ENCODE assay signal across 30 mouse cellular contexts in the genomic region with DNA sequence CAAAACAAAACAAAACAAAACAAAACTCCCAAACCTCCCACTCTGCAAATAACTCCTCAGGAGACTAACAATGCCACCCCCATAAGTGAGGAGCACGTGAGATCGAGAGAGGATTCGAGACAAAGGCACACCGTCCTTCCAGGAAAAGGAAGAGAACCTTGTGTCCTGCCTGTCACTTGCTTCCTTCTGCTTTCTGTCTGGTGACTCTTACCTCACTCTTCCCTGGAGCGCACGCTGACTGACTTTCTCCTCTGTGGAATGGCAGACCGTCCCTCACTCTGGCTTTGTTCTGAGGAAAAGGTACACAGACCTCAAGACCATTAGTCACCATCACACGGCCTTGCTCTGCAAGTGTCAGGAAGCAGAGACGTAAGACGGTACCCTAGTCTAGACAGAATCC. TPM values are rescaled to one million over a fixed set of nuclear protein-coding genes. Genes with fewer than 3 reads are reported as not detected.
A peak's percentile ranks its signal among the peaks of the same experiment; 100 is the strongest.
DNase-seq lines count a peak whose midpoint lies in the region; ATAC-seq lines count a peak whose summit lies in the region.
"Had no signal": no experiment of that assay in that cellular context is flagged by ENCODE, and none has a peak within 500 bp of the region (broad histone marks: within the 10 kb centered on the region; RNA-seq: fewer than 3 reads in every experiment).

No protein-coding gene starts in this region.

- H3K4me3 ChIP-seq in megakaryocyte, embryonic 14.5 days (replicated peaks): peak overlapping the region; percentile 50
- no peak overlapping the region for H3K4me3 ChIP-seq in liver, embryonic 12.5 days
- H3K4me3 ChIP-seq: embryonic facial prominence, embryonic 12.5 days; embryonic facial prominence, embryonic 15.5 days; forebrain, embryonic 12.5 days; forebrain, embryonic 15.5 days; gastrocnemius, adult 2 months; heart, embryonic 15.5 days; hindbrain, embryonic 15.5 days had no signal

- H3K9me3 ChIP-seq in megakaryocyte, embryonic 14.5 days: no peaks in the 10 kb centered on the region
- H3K9me3 ChIP-seq in liver, embryonic 12.5 days (replicated peaks): no peaks in the 10 kb centered on the region
- H3K9me3 ChIP-seq: embryonic facial prominence, embryonic 12.5 days; embryonic facial prominence, embryonic 15.5 days; forebrain, embryonic 12.5 days; forebrain, embryonic 15.5 days; heart, embryonic 15.5 days; hindbrain, embryonic 15.5 days had no signal

- ATAC-seq in common myeloid progenitor, adult 5-6 weeks (replicated peaks; ENCODE audit: low read depth, poor library complexity, severe bottlenecking): peak; percentile 39; the same call in 1 of the 2 replicates
- ATAC-seq in liver, embryonic 12.5 days: no peak
- ATAC-seq: CD4-positive, CD25-positive, alpha-beta regulatory T cell, adult 4 months; forebrain, embryonic 15.5 days; intestine, postnatal 0 days had no signal

- H3K4me1 ChIP-seq in megakaryocyte, embryonic 14.5 days: peaks cover 8% of the 10 kb centered on the region
- H3K4me1 ChIP-seq in liver, embryonic 12.5 days: no peaks in the 10 kb centered on the region
- H3K4me1 ChIP-seq: forebrain, embryonic 15.5 days had no signal

- no peak overlapping the region for H3K4me2 ChIP-seq in liver, embryonic 12.5 days
- H3K4me2 ChIP-seq: embryonic facial prominence, embryonic 12.5 days; embryonic facial prominence, embryonic 15.5 days; forebrain, embryonic 12.5 days; forebrain, embryonic 15.5 days; heart, embryonic 11.5 days; heart, embryonic 15.5 days; hindbrain, embryonic 15.5 days had no signal

- H3K27me3 ChIP-seq in megakaryocyte, embryonic 14.5 days (replicated peaks): peaks cover 68% of the 10 kb centered on the region
- peaks cover 36% of the 10 kb centered on the region for H3K27me3 ChIP-seq in liver, embryonic 12.5 days (replicated peaks)
- H3K27me3 ChIP-seq: embryonic facial prominence, embryonic 12.5 days; embryonic facial prominence, embryonic 15.5 days; forebrain, embryonic 15.5 days; heart, embryonic 15.5 days; hindbrain, embryonic 15.5 days had no signal

- peak; percentile 31 for DNase-seq in cerebellum, adult 9-11 months
- no peak for DNase-seq in cerebellum, adult 11 months
- DNase-seq in 416B (ENCODE audit: low read depth): peak; percentile 18
- no peak for DNase-seq in lung, postnatal 36 days
- DNase-seq: adrenal gland, adult 2 months; adrenal gland, postnatal 14 days; cerebellum, adult 8-10 months; gastrocnemius, adult 2 months; gastrocnemius, postnatal 14 days; heart, postnatal 14 days; heart, postnatal 4 days; kidney, adult 2 months had no signal

- H3K36me3 ChIP-seq in megakaryocyte, embryonic 14.5 days (replicated peaks; ENCODE audit: low read length): no peaks in the 10 kb centered on the region
- no peaks in the 10 kb centered on the region for H3K36me3 ChIP-seq in liver, embryonic 12.5 days
- H3K36me3 ChIP-seq: embryonic facial prominence, embryonic 12.5 days; embryonic facial prominence, embryonic 15.5 days; forebrain, embryonic 12.5 days; forebrain, embryonic 15.5 days; heart, embryonic 15.5 days had no signal

- WGBS in liver, embryonic 12.5 days (ENCODE audit: insufficient replicate concordance): 27% methylated on average over 10 of the region's 10 CpGs

- no peak overlapping the region for H3K9ac ChIP-seq in liver, embryonic 12.5 days
- H3K9ac ChIP-seq: embryonic facial prominence, embryonic 12.5 days; embryonic facial prominence, embryonic 15.5 days; forebrain, embryonic 12.5 days; forebrain, embryonic 15.5 days; heart, embryonic 15.5 days; hindbrain, embryonic 15.5 days had no signal

- no peak overlapping the region for H3K27ac ChIP-seq in liver, embryonic 12.5 days
- H3K27ac ChIP-seq: embryonic facial prominence, embryonic 12.5 days; embryonic facial prominence, embryonic 15.5 days; forebrain, embryonic 12.5 days; forebrain, embryonic 15.5 days; gastrocnemius, adult 2 months; heart, embryonic 15.5 days; hindbrain, embryonic 15.5 days had no signal

RNA-seq across cellular contexts. Expression of a gene that starts 9.2 kb away (rescaled TPM):
- not detected in 2 replicates for total RNA-seq in common myeloid progenitor, adult 5-6 weeks (2017)
- polyA plus RNA-seq in megakaryocyte, embryonic 14.5 days (2012; ENCODE audit: insufficient read depth, low replicate concordance): not detected in 2 replicates
- polyA plus RNA-seq in liver, embryonic 12.5 days (2016; fragmentation: Nextera tagmentation; extraction: Ambion mirVana): 0.31 and 0.85 TPM in 2 replicates
- polyA plus RNA-seq: CD4-positive, CD25-positive, alpha-beta regulatory T cell, adult 4 months had no signal

RNA-seq across cellular contexts. Expression of a gene that starts 18.2 kb away (rescaled TPM):
- not detected in 2 replicates for total RNA-seq in common myeloid progenitor, adult 5-6 weeks (2017)
- polyA plus RNA-seq in megakaryocyte, embryonic 14.5 days (2012; ENCODE audit: insufficient read depth, low replicate concordance): not detected in 2 replicates
- not detected in 2 replicates for polyA plus RNA-seq in liver, embryonic 12.5 days (2016; fragmentation: Nextera tagmentation; extraction: Ambion mirVana)
- total RNA-seq: adrenal gland, adult 2 months; adrenal gland, postnatal 14 days; adrenal gland, postnatal 4 days; gastrocnemius, adult 2 months; gastrocnemius, postnatal 14 days; gastrocnemius, postnatal 4 days; heart, adult 8-10 months; heart, postnatal 14 days; heart, postnatal 4 days; MEL had no signal
- polyA plus RNA-seq: adrenal gland, adult 2 months; C2C12; CD4-positive, CD25-positive, alpha-beta regulatory T cell, adult 4 months; forebrain, embryonic 15.5 days; hindbrain, embryonic 11.5 days; hindbrain, embryonic 15.5 days had no signal

RNA-seq across cellular contexts. Expression of a gene that starts 48.2 kb away (rescaled TPM):
- 4.9 and 8.7 TPM in 2 replicates for total RNA-seq in common myeloid progenitor, adult 5-6 weeks (2017)
- 13.4 and 35.3 TPM in 2 replicates for polyA plus RNA-seq in megakaryocyte, embryonic 14.5 days (2012; ENCODE audit: insufficient read depth, low replicate concordance)
- polyA plus RNA-seq in liver, embryonic 12.5 days (2016; fragmentation: Nextera tagmentation; extraction: Ambion mirVana): 30.7 and 31.3 TPM in 2 replicates

RNA-seq across cellular contexts. Expression of a gene that starts 48.2 kb away (rescaled TPM):
- total RNA-seq in common myeloid progenitor, adult 5-6 weeks (2017): 42.0 and 45.8 TPM in 2 replicates
- 5.6 TPM in 1 of 2 replicates, not detected in the other for polyA plus RNA-seq in megakaryocyte, embryonic 14.5 days (2012; ENCODE audit: insufficient read depth, low replicate concordance)
- polyA plus RNA-seq in liver, embryonic 12.5 days (2016; fragmentation: Nextera tagmentation; extraction: Ambion mirVana): 99.2 and 101 TPM in 2 replicates

Comparison
In these comparisons a context has a peak if more than half of its experiments do, and no peak if none do; other contexts are left out.
1. DNase-seq: peak in cerebellum, adult 9-11 months (single experiment) and 416B (single experiment); none in cerebellum, adult 11 months (single experiment) and lung, postnatal 36 days (single experiment).